Mouse (Mus musculus): ENCODE measurements at regions not wholly inside any gene's neighbourhood (a gene's known extent, or its start where the extent isn't known, plus 50 kb on each side); places are given as distances from the start of the nearest gene placed in this dataset.

DNA sequence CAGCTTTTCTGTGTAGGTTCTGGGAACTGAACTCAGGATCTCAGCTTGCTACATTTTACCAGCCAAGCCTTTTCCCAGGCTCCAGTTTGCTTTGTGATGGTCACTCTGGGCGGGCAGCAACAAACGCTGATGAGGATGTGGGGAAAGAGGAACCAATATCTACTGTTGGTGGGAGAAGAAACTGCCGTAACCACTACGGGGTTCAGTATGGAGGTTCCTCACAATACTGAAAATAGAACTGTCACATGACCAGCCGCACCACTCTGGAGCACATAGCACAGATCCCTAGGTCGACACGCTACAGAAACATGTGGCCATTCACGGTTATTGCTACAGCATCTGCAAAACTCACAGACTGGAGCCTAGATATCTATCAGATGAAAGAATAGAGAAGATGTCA, 57.2 kb upstream of the Kras start:
- TF ChIP-seq CTCF (IDR thresholded peaks at IDR 0.05) (no peak), POLR2A (IDR thresholded peaks at IDR 0.05; ENCODE audit: insufficient read depth, low read depth, low read length) (no peak), EP300 (IDR thresholded peaks at IDR 0.05; ENCODE audit: insufficient read depth, low read depth, low read length) (no peak)

All from heart, adult 2 months (tissue).